Mouse (Mus musculus) spleen, adult 12 weeks (tissue): Measurements from ENCODE around the gene Gldc.

ENCODE experiments used
- DNase-seq: peaks from one replicate; pipeline ENCODE4 v3.0.0; 2022; ENCODE audit warnings: low spot score

Gene Gldc

DNA sequence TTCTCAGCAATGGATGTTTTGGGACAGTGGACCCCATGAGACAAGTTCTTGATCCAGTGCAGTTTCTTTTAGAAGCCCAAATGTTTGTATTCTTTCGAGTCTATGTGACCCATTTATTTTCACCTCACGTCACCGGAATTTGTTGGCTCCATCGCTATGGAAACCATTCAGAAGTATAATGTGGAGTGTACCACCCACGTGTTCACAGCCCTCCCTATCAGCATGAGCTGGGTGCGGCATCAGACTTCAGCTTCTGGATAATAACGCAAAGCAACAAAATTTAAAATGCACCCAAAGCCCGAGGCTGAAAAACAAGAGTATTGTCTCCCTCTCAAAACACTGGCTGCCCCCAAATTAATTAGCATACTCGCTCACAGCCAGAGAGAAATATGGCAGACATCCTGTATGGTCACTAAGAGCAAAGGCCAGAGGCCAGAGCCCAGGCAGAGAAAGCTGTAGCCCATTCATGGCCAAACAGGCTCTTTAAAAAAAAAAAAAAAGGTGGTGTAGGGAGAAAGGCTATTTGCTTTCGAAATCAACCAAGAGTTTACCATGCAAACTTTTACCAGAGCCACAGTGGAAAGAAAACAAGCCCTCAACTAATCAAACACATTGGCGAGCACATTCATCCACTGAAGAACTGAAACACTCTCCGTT, 18.1 kb downstream of the Gldc start:
- DNase-seq = no peak

DNA sequence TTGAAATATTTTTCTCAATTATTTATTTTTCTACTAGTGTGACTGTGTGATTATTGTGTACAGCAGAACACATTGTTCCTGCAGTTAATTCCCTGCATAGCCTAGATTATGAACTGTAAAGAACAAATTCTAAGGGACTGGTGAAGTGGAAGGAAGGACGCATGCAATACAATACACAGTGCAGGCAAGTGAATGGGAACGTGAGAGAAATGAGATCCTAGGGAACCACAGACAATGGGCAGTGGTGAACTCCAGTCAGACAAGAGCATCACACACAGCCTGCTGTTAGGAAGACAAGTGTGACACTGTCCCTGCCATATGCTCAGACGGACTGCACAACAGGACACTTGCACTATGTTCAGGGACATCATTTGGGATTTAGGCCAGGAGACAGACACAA, 21.5 kb downstream of the Gldc start:
- no peak for DNase-seq

DNA sequence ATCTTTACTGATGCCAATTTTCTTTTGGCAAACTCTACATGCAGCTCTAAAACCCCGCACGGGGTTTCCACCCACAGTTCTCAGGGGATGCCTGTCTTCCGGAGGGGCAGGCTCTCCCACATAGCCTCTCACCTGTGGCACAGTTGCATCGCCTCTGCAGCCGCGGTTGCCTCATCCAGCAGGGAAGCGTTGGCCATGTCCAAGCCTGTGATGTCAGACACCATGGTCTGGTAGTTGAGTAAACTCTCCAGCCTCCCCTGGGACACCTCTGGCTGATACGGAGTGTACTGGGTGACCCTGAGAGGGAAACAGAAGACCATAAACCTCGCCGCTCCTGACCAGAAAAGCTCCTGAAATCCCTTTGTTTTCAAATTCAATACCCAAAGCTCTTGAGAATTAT, 23.9 kb downstream of the Gldc start:
- no peak for DNase-seq

DNA sequence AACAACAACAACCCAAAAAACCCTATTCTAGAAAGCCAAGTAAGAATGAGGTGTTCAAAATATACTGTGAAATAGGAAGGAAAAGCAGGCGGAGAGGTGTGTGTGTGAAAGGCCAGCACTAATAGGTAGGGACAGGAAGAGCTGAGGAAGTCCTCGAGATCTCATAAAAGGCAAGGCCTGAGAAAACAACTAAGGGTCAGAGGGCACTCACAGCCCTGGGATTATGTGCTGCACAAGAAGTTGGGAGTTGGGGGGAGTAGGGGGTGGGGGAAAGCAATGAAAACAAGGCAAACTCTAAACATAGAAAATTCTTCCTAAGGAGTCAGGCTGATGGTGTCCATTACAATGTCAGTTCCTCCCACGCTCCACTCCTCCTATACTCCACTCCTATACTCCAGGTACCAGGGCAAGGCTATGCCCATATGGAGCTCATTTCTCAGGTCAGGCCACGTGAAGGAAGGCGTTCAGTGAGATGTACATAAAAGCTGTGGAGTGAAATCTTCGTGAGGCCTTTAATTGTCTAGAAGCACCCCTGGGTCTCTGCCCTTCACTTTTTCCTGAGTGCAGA, 25.9 kb downstream of the Gldc start:
- no peak for DNase-seq

DNA sequence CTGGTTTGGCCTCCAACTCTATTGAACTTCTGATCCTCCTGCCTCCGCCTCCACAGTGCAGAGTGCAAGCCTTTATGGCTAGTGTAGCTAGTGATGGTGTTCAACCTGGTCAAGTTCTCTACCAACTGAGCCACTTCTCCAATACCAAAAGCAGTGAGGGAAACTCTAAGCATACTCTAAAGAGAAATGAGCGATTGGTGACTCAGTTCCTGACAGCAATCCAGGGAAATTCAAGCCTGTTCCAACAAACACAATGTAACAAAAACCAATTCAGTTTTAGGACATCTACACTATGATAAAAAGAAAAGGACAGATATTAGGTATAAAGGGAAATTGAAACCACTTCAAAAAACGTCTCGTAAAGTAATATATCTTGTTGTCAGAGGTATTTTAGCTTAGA, 27.9 kb downstream of the Gldc start:
- DNase-seq = no peak

DNA sequence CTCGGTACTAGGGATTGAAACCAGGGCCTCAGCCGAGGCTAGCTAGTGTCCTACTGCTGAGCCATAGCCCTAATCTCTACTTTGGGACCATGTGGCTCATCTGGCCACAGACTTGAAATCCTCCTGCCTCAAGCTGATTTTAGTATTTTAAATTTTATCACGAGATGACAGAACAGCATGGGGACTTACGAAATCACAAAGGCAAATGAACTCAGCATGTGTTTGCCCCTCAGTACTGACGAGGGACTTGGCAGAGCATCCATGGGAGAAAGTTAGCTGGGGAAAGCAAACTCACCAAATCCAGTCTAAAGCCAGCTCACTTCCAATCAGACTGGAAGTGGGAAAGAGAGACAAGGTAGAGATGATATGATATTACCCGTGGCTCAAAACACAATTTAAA, 28.5 kb downstream of the Gldc start:
- DNase-seq = no peak

DNA sequence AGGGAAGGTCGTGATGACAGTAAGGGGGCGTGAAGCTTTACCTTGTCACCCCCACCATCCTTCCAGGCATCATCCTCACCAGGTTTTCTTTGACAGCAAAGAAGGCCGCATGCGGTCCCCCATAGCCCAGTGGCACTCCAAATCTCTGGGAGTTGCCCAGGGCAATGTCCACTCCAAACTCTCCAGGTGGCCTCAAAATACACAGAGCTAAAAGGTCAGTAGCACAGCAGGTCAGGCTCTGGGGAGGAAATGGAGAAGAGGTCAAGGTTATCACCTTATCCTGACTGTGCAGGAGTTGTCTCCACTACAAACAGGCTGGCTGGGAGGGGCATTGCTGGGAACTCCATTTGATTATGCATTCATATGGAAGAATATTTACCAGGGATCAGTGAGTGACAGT, 30.1 kb downstream of the Gldc start:
- DNase-seq = no peak

DNA sequence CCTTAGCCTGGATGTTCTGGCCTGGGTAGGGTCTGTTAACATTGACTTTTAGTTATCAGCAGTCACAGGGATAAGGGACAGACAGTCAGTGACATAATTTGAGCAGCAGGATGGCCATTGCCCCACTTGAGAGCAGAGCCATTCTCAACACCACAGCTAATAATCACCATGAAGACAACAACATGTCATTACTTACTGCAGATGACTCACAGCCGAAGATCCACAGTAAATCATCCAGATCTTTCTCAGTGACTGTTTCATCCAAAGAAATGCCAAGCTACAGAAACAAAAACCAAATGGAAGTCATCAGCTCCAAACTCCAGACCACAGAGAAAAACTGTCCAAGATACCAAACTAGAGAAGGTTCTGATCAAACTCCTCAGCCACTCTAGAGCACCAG, 38.9 kb downstream of the Gldc start:
- DNase-seq = no peak

DNA sequence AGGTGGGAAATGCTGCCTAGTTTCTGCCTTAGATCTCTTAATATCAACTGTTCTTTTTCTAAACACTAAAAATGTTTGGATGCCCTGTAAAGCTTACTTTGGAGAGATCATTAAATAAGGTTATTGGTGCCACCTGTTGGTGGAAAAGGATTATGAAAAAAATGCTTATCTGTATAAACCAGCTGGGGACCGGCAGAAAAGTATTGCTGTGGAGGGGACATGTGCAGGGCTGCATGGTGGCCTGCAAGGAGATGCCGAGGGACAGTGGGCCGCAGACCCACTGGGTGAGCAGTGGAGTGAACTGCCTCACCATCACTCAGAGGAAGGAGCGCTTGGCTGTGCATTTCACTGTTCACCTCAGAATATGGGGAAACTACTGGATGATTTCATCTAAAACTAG, 47.1 kb downstream of the Gldc start:
- no peak for DNase-seq

DNA sequence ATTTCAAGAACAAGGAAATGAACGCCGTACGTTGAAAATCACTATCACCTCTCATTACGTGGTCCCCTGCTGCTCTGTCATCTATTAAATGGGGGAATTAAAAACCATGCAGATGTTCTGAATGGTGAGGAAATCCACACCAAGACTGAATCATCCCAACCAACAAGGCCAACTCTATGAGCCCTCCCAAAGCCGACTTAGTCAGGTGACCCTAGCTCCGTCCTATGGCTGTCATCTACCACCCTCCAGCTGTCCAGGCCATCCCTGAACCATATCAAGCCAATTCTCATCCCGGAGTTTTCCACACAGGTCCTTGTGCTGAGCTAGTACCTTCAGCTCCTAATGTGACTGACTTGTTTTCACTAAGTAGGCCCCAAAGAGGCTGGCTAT, 49.6 kb downstream of the Gldc start:
- no peak for DNase-seq

DNA sequence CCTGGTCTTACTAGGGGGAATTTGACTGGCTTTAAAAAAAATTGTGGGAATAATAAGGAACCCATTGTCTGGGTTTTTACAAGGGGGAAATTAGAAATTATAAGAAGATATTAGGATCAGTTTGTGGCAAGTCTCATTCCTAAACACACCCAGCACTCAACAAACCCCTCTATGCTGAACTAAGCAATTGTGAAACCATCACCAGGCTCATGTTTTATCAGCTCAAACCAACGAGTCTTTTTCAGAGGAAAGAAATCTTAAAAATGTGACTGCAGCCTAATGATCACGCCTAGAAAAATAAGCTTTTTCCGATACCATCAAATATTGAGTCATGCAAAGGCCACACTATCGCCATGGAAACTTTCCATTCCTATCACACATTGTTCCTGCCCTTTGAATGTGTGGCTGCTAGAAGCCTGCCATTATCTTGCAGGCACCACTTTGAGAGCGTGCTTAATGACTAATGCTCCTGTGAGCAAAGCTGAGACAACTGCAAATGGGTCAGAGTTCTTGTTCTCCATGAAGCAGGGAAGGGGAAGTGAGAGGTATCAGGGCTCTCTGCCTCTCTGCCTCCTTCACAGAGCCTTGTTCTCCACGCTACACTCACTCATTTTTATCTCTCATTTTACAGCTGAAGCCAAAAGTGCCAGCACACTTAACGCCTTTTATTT, 50.1 kb downstream of the Gldc start:
- DNase-seq = no peak

DNA sequence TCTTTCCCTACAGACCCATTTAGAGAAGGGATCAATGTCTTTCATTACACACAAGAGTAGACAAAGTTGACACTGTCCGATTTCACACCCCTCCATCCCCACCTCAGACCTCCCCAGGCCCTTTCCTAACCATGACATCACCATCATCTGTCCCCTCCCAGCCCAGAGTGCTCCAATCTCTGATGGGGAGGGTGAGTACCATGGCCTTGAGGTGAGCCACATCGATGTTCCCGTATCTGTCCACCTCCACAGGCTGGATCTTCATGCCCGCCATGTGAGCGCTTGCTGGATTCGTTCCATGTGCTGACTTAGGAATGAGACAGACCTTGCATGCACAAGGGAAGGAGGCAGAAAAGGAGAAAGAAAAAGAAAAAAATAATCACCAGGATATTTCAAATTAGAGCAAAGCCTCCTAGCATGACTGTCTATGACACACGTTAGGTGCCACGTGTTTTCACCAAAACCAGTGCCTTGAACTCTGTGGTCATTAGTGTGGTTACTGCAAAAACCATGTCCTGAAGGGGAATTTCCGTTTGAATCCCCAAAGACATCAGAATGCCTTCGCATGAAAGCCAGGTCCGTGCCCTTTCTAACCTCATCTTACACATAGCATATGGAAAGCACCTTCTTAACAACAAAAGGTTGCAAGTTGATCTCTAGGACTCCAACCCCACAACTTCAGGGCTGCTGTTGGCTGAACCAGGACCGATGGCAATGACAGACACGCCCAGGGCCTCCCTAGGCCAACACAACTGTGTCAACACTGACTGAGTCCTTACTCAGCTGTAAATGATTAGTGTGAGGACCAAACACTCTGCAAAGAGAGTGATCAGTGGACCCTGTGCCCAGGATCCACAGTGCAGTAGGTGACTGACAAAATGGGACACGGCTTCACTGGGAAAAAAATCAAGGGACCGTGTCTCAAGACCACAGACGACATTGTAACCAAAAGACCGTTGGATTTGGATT, 56.6 kb downstream of the Gldc start:
- no peak for DNase-seq

DNA sequence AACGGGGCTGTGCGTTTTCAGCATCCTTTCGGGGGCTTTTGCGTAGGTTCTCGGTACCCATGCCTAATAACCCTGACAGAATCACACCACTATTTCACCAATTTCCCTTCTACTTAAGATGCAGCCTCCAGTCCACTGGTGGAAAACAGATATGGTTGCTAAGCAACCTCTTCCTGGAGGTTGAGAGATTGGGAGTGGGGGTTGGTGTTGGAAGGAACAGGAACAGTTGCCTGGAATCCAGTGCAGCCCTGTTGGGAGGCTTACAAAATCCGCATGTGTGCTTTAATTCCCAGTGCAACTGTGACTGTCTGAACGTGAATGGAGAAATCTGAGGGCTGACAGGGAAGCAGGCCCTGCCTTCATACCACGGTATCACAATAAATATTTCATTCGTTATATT, 57.5 kb downstream of the Gldc start:
- DNase-seq = no peak

DNA sequence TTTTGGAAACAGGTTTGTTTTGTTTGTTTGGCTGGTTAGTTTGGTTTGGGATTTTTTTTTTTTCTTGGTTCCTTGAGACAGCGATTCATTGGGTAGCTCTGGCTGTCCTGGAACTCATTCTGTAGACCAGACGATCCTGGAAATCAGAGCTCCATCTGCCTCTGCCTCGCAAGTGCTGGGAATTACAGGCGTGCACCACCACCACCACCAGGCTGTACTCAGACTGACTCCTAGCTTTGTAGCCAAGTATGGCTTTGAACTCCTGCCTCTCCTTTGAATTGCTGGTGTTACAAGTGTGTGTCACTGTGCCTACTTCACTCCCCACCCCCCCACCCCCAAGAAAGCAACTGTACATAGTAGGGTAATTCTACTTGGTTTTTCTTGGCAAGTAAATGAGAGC, 58.0 kb downstream of the Gldc start:
- no peak for DNase-seq

DNA sequence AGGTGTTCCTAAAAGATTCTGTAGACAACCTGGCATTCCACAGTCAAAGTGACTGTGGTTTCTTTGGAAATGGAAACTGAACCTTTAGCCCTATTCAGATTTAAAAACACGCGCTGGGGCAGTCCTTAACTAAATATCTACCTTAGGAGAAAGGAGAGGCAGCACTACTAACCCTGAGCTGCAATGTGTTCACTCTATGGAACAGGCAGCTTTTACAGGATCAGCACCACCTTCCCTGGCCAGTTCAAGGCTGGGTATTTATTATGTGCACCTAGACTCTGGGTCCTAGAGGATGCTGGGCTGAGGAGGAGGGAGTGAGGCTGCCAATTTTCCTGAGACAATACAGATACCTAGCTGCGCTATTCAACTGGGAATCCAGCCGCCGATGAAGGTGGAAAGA, 59.6 kb downstream of the Gldc start:
- no peak for DNase-seq

DNA sequence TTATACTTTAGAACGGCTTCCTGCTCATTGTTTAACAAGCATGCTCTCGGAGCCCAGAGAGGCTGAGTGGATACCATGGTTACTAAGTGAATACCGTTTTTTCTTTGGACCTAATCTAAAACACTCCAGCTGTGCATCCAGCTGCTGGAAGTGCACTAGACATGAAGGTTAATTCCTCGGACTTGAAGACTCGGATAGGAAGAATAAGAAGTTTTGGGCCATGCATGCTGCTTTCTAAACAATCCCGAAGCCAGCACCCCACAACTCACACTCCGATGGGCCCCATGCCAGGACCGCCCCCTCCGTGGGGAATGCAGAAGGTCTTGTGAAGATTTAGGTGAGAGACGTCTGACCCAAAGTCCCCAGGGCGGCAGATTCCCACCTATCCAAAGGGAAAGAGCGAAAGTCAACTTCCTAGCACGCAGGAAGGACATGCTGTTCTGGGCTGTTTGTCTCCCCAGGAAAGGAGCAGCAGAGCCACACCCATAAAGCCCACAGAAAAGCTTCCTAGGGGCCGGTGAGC, 60.2 kb downstream of the Gldc start:
- DNase-seq = no peak

DNA sequence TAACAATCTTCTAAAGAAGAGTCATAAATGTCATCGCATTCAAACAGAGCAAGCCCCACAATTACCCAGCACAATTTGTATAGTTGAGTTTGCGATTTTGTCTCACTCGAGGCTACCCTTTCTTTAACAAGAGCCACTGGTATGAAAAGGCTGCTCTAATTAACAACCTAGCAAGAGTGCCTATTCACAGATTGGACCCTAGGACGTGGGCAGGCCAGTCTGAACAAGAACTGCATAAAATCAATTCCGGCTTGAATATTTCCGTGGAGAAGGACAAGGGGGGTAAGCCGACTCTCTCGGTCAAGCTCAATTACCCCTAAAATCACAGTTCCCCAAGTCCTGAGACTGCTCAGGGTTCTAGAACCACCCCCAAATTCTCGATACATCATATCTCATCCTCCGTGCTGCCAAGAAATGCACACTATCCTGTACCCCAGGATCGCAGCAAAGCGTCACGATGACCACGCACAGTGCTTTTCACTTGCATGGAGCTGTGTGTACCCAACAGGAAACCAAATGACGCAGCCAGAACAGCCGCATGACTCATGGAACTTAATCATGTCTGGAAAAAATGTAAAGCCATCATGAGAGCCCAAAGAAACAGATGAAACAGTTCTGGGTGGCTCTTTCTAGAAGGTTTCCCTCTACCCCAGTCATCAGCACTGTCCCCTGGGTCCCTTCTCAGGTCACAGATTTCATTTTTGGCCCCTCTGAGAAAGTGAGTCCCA, 62.1 kb downstream of the Gldc start:
- no peak for DNase-seq

DNA sequence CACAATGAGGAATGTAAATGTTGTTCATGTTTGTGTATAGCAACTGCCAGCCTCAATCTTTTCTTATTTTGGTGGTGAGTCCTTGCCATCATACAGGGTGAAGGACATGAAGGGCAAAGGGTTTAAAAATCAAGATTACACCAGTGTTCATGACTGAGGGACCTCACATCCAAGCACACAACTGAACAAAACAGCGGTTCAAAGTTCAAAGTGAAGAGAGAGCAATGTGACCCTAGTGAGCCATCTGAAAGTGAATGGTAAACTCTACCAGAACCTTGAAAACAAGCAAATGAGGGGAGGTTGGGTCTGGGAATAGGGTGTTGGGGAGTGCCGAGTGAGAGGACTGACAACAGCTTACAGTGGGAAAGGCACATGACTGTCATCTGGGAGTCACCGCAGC, 63.8 kb downstream of the Gldc start:
- no peak for DNase-seq

DNA sequence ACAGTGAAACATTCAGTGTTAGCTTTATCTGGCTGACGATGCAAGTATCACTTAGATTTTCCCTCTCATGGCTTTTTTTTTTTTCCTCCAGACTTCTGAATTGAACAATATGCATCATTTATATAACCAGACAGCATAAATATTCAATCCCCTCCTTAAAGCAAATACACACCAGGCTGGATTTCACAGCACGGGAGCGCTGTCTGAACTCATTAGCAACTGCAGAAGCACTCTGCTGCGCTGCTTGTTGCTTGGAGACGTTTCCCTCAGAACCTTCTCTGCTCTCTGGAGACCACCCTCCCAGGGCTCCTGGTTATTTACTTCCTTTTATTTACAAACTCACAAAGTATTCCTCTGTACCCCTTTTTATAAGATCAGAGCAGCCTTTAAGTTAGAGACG, 66.1 kb downstream of the Gldc start:
- no peak for DNase-seq

DNA sequence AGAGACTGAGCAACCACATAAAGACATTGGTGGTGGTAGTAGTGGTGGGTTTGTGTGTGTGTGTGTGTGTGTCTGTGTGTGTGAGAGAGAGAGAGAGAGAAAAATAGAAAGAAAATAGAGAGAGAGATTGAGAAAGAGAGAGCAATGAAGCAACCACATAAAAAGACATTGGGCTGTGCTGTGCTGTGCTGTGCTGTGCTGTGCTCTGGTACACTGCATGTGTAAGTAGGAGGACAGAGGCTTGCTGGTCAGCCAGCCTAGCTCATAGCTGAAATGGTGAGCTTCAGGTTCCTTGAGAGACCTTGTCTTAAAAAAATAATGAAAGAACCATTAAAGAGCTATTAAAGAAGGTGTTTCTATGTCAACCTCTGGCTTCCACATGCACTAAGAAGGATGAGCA, 66.6 kb downstream of the Gldc start:
- DNase-seq = no peak

DNA sequence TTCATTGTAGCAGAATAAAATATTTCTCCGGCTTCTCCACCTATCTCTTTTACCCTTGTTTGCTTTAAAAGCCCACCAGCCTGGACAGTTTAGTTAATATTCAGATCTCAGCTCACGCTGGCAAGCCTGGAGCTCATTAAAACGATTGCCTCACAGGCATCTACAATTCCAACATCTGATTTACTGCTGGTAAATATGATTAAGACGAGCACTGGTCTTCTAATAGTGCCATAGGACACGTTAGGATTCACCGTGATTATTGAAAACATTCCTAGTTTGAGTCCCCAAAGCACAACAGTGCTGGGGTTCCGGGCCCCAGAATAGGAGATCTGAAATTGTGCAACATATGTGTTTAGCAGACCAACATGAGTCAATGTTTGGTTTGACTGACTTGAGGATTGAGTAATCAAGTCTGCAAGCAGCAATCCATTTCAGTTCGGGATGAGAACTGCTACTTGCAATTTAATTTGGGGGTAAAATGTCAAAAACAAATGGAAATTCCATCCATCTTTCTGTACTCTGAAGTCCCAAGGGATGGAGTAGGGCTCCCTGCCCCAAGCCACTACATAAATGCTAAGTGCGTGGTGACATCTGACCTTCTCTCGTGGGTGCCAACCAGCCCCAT, 67.9 kb downstream of the Gldc start:
- no peak for DNase-seq
